Mouse (Mus musculus) ES-E14 (cell line): ENCODE data around the gene Adam22.

ENCODE experiments used
- ZC3H11A ChIP-seq: IDR thresholded peaks from 2 replicates; pipeline ENCODE4 v1.6.1; 2012; ENCODE audit warnings: low read depth, mild to moderate bottlenecking, inconsistent platforms, low read length, borderline replicate concordance
- ZNF384 ChIP-seq: IDR thresholded peaks from 2 replicates; pipeline ENCODE4 v1.6.1; 2012; ENCODE audit warnings: low read depth, low read length, inconsistent platforms

- TF ChIP-seq ZC3H11A: no peak
- peak; percentile 94 for TF ChIP-seq ZNF384
These were observed 203.2 kb downstream of the Adam22 start for GRCm38 (mm10) chr5:8164773-8165172.
